Mouse (Mus musculus): ENCODE measurements around the gene Gm28635.

Gene Gm28635

GRCm38 (mm10) chr2:84637452-84638165 is 40.2 kb downstream of the Gm28635 start:
- no peak for DNase-seq (ENCODE audit: low spot score)

- DNase-seq (ENCODE audit: low spot score) = no peak
These were observed 41.6 kb downstream of the Gm28635 start for GRCm38 (mm10) chr2:84636231-84636741.

GRCm38 (mm10) chr2:84635611-84636010 is 42.2 kb downstream of the Gm28635 start:
- peak; percentile 87 for DNase-seq (ENCODE audit: low spot score)

GRCm38 (mm10) chr2:84634934-84635482 is 42.8 kb downstream of the Gm28635 start:
- no peak for DNase-seq (ENCODE audit: low spot score)

GRCm38 (mm10) chr2:84634006-84634405 is 43.8 kb downstream of the Gm28635 start:
- DNase-seq (ENCODE audit: low spot score) = no peak

- peak; percentile 36 for DNase-seq (ENCODE audit: low spot score)
These were observed 44.8 kb downstream of the Gm28635 start for GRCm38 (mm10) chr2:84632999-84633398.

GRCm38 (mm10) chr2:84632001-84632400 is 45.8 kb downstream of the Gm28635 start:
- no peak for DNase-seq (ENCODE audit: low spot score)

GRCm38 (mm10) chr2:84627036-84627435 is 50.8 kb downstream of the Gm28635 start:
- no peak for DNase-seq (ENCODE audit: low spot score)

- no peak for DNase-seq (ENCODE audit: low spot score)
These were observed 51.4 kb downstream of the Gm28635 start for GRCm38 (mm10) chr2:84626366-84626975.

- no peak for DNase-seq (ENCODE audit: low spot score)
These were observed 53.6 kb downstream of the Gm28635 start for GRCm38 (mm10) chr2:84624201-84624600.

- DNase-seq (ENCODE audit: low spot score) = no peak
These were observed 54.3 kb downstream of the Gm28635 start for GRCm38 (mm10) chr2:84623428-84624119.

- no peak for DNase-seq (ENCODE audit: low spot score)
These were observed 55.2 kb downstream of the Gm28635 start for GRCm38 (mm10) chr2:84622668-84623067.

GRCm38 (mm10) chr2:84619646-84620340 is 58.0 kb downstream of the Gm28635 start:
- DNase-seq (ENCODE audit: low spot score) = no peak

GRCm38 (mm10) chr2:84618914-84619313 is 58.9 kb downstream of the Gm28635 start:
- no peak for DNase-seq (ENCODE audit: low spot score)

- DNase-seq (ENCODE audit: low spot score) = no peak
These were observed 60.0 kb downstream of the Gm28635 start for GRCm38 (mm10) chr2:84617637-84618515.

GRCm38 (mm10) chr2:84612764-84613163 is 65.1 kb downstream of the Gm28635 start:
- DNase-seq (ENCODE audit: low spot score) = no peak

GRCm38 (mm10) chr2:84607842-84608241 is 70.0 kb downstream of the Gm28635 start:
- no peak for DNase-seq (ENCODE audit: low spot score)

GRCm38 (mm10) chr2:84600977-84601376 is 76.9 kb downstream of the Gm28635 start:
- no peak for DNase-seq (ENCODE audit: low spot score)

- DNase-seq (ENCODE audit: low spot score) = no peak
These were observed 78.5 kb downstream of the Gm28635 start for GRCm38 (mm10) chr2:84599270-84599888.

- no peak for DNase-seq (ENCODE audit: low spot score)
These were observed 80.7 kb downstream of the Gm28635 start for GRCm38 (mm10) chr2:84597123-84597522.
